Mouse (Mus musculus) gastrocnemius, postnatal 25 days (tissue): ENCODE data around the gene Golph3l. TPM values are rescaled to one million over a fixed set of nuclear protein-coding genes. Genes with fewer than 3 reads are reported as not detected.
"Not testable (repeated sequence)": the region's sequence is repeated elsewhere in the genome, so short reads cannot be mapped to it uniquely, and the experiment has no call there.

Experiments used
- DNase-seq: peaks from one replicate; pipeline ENCODE4 v3.0.0; 2022
- long read RNA-seq, 2 experiments: library from polyadenylated mRNA; stranded (forward); transcript quantifications; one replicate each; pipeline ENCODE4 v2.0.0; 2021
- total RNA-seq, 2 experiments: library from RNA; stranded (reverse); gene quantifications; 1 replicate in 1 of 2; 2 replicates in 1 of 2; pipeline ENCODE4 v1.2.3; 2021

Golph3l gene
- 10 to 100 TPM; 10.2 to 11.0 TPM for total RNA-seq
- long read RNA-seq, experiment 1, partial matches to known transcripts: 0 of 3 reads
- long read RNA-seq, experiment 1, other reads (novel, unspliced or antisense): 0 of 3 reads
- long read RNA-seq, experiment 2, partial matches to known transcripts: 0 of 5 reads
- long read RNA-seq, experiment 2, other reads (novel, unspliced or antisense): 1 of 5 reads

DNA sequence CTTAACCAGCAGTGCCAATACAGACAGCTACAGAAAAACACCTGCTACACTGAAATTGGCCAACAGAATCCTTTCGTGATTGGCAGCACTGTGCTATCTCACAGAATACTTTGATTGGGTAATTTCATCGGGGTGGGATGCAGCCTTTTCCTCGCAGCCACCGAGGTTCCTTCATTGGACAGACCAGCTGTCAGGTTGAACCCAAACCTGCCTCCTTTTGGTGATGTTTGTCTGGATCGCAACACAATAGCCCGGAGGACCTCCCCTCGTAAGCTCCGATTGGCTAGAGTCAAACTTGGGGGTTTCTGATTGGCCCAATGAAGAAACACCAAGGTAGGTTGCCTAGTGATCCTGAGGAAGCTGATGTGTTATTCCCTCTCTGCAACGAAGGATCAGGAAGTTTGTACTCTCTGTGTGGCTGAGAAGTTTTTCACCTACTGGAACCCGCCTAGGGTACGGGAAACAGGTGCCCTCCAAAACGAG, at the start of gene Golph3l:
Golph3l (plus strand) TSS at position 331 of the 483 bp plus-strand sequence.
- peak; percentile 97 for DNase-seq

DNA sequence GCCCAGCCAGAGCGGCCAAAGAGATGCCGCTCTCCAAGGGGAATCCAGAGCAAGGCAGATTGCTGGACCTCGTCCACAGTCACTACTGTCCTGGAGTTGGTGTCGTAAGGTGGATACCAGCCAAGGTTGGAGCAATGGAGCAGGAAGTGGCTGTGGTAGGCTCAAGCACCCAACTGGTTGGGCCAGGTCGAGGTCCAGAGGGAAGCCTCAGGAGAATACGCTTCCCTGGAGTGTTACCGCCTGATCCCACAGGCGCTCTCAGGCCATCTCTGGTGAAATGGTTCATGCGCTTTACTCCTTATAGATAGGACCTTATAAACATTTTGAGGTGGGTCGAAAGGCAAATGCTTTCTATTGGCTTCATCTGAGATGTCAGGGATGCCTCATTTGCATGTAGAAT, 49.8 kb upstream of the Golph3l start:
- DNase-seq: no peak

DNA sequence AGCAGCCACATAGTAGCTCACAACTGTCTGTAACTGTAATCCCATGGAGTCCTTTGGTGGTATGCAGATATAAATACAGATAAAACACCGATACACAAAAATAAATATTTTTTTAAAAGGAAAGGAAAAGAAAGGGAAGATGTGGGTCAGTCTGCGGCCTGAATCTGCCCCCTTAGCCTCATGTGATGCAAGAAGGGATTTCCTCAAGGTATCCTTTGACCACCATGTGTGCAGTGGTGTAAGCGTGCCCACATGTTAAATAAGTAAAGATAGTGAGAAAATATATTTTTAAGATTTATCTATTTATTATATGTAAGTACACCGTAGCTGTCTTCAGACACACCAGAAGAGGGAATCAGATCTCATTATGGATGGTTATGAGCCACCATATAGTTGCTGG, 48.9 kb upstream of the Golph3l start:
- no peak for DNase-seq

DNA sequence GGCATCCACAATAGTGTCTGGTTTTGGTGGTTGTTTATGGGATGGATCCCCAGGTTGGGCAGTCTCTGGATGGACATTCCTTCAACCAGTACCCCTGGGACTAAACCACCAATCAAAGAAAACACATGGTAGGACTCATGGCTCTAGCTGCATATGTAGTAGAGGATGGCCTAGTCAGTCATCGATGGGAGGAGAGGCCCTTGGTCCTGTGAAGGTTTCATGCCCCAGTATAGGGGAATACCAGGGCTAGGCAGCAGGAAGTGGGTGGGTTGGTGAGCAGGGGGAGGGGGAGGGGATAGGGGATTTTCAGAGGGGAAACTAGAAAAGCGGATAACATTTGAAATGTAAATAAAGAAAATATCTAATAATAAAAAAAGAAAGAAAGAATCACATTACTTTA, 47.5 kb upstream of the Golph3l start:
- DNase-seq: not testable (repeated sequence)

DNA sequence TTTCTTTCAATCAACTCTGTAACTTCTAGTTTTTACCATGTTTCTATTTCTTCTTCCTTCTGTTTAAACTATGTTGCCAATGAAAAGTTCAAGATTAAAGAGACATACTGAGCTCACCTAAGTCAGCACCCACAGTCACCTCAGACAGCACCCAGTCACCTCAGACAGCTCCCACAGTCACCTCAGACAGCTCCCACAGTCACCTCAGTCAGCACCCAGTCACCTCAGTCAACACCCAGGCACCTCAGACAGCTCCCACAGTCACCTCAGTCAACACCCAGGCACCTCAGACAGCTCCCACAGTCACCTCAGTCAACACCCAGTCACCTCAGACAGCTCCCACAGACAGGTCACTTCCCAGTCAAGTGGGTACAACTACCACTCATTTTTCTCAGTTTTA, 46.6 kb upstream of the Golph3l start:
- no peak for DNase-seq

DNA sequence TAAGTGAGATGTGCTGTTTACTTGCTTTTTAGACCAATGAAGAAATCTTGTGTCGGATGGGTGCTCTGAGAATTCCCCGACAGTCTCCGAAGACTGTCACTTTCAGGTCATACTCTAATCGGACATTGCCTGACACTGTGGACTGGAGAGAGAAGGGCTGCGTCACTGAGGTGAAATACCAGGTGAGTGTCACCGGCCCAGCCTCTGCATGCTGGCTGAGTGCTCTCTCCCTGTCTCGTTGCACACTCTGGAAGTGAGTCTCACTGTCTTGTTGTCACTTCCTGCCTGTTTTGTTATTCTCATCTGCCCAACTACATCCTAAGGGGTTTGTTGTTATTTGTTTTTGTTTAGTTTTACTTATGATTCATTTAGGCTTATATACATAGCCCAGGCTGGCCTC, 45.8 kb upstream of the Golph3l start:
- no peak for DNase-seq

DNA sequence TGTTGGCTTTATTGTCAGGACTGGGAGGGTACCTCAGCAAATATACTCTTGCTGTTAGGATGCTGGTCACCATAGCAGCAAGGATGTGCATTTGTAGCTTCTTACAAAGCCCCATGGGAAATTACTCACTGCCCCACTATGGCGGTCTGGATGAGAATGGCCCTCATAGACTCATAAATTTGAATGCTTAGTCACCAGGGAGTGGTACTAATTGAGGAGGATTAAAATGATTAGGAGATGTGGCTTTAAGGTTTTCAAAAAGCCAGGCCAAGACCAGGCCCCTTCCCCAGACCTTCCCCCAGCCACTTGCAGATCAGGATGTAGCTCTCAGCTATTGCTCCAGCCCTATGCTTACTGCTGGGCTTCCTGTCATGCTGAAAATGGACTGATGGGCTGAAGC, 38.6 kb upstream of the Golph3l start:
- DNase-seq: no peak

DNA sequence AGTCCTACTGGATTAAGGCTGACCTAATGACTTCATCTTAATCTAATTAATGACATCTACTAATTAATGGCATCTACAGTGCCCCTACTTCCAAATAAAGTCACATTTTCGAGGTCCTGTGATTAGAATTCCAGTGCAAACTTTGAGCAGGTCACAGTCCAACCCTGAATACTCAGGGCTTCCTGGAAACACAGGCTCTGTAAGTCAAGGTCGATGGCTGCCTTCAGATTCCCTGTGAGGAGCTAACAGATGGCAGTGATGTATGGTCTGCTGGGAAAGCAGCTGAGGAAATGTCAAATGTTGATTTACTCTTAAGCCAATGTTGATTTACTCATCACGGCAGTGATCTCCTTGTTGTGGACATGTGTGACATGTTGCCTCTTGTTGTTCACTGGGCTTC, 34.7 kb upstream of the Golph3l start:
- no peak for DNase-seq

DNA sequence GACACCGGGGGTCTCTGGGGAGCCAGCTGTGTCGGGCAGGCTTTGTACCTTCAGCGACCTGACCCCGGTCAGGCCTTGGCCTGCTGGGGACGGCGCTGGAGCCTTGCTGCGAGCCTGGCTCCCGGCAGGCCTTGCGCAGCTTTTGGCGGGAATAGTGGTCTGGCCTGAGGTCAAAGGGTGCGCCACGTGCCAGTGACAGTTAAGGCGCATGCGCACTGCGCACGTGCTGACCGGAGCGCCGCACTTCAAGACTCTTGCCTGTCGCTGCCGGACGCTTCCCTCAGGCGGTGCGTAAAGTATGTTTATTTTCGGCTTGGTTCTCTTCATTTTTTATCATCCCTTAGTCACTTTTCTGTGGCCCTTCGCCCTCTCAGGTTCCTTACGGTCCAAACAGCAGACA, 29.3 kb upstream of the Golph3l start, which contains the start of gene Hormad1:
Hormad1 (plus strand) TSS at position 241 of the 400 bp plus-strand sequence.
- no peak for DNase-seq

DNA sequence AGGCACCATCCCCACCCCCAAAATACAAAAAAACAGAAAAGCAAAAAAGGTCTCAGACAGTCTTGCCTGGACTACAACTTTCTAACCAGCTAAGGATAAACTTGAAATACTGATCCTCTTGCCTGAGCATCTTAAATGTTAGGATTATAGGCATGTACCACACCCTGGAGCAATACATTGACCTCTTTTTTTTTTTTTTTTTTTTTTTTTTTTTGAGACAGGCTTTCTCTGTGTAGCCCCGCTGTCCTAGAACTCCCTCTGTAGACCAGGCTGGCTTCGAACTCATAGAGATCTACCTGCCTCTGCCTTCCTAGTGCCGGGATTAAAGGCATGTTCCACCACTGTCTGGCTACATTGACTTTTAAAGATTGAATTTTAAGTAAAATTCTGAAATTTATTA, 28.0 kb upstream of the Golph3l start:
- no peak for DNase-seq

DNA sequence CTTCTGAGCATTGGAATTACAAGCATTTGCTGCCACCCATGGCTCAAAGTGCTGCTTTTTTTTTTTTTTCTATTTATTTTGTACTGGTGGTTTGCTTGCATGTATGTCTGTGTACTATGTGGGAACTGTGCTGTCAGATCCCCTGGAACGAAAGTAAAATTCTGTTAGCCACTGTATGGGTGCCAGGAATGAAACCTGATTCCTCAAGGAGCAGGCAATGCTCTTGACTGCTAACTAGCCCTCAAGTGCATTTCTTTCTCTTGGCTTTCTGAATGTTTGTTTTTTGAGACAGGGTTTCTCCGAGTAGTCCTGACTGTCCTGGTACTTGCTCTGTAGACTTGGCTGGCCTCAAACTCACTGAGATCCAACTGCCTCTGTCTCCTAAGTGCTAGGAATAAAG, 26.9 kb upstream of the Golph3l start:
- DNase-seq: no peak

DNA sequence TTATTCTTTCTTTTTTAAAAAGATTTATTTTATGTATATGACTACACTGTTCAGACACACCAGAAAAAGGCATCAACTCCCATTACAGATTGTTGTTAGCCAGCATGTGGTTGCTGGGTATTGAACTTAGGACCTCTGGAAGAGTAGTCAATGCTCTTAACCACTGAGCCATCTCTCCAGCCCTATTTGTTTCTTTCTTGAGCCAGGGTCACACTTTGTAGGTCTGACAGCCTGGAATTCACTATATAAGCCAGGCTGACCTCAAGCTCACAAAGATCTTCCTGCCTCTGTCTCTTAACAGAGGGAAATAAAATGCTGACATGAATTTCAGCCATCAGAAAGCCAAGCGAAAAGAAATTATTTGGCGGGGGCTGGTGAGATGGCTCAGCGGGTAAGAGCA, 19.1 kb upstream of the Golph3l start:
- no peak for DNase-seq

DNA sequence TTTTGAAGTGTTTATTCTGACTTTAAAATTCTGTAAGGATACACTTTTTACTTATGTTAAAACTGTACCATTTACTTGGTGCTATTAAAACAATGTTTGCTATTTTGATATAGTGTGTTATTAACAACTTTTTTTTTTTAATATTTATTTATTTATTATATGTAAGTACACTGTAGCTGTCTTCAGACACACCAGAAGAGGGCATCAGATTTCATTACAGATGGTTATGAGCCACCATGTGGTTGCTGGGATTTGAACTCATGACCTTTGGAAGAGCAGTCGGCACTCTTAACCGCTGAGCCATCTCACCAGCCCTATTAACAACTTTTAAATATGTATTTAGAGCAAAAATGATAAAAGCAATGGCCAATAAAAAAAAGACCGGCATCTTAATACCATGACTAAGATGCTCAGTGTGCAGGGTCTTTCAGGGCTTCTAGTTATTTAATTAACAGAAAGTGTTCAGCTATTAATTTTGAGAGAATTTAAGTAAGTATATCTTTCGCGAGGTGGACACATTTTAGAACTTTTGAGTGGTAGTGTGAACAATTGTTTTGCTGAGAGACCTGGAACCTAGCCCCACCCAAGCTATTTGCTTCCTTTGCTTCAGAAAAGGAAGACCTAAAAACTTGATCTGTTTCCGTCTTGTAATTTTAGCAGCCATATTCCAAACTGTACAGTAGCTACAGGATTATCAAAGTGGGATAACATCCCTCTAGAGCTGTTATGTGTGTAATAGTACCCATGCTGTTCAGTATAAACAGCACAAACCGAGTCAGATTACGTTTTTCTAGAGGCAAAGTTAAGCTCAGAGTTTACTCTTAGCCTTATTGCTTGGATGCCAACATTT, 755 bp upstream of the Golph3l start:
- DNase-seq: no peak

DNA sequence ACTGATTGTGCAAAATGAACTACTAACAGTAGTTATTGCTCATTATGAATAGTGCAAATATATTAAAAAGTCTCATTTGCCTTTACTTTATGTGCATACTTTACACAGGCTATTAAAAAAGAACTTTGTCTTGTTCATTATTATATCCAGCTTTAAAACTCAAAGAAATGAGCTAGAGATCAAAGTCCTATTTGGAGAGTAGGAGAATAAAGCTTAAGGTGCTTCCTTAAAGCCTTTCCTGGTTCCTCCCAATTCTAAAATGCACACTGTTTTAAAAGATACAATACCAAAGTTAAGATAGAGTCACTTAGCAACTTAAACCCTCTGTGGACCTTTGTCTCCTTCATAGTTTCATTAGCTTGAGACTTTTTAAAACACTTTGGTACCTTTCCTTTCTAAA, 10.0 kb downstream of the Golph3l start:
- DNase-seq: no peak

DNA sequence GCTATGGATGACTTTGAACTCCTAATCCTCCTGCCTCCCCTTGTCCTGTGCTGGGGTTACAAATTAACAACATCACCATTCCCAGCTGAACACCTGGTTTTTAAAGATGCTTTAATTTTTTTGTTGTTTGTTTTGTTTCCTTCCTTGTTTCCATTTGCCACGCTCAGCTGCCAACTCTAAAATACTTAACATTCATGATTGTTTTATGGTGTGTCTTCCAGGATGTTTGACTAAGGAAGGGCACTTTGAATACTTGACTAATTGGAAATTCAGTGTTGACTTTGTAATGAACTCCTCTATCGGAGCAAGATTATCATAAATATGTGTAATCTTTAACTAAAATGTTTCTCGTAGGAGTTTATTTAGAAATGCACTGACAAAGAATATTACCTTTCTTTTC, 12.6 kb downstream of the Golph3l start:
- no peak for DNase-seq

DNA sequence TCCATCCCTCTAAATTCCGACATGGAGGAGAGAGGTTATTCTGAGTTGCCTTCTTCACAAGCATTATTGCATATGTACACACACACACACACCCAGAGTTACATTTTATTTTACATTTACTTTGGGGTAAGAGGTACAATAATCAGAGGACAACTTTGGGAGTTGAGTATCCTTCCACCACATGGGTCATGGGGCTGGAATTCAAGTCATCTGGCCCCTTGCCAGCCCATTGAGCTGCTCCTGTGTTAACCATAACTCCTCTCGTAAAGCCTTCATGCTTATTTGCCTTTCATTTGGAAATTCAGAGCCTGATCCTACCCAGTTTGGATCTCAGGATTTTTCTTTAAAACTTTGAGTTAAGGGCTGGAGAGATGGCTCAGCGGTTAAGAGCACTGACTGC, 17.4 kb downstream of the Golph3l start:
- no peak for DNase-seq

DNA sequence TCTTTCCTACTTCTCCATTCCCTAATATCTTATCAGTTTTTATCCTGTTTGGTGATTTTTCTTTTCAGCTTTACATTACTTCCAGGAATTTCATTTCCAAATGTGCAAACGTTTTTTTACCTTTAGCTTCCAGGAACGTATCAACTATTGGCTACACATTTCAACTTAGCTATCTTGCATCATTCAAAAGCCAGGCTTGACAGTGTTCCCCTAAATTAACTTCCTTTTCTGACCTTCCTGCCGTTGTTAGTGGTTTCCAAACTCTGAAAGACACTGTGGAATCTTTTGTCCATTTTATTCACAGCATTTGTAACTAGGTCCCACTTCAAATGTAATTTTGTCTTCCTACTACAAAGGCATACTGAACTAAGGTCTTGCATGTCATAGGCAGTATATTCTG, 20.5 kb downstream of the Golph3l start:
- DNase-seq: no peak

DNA sequence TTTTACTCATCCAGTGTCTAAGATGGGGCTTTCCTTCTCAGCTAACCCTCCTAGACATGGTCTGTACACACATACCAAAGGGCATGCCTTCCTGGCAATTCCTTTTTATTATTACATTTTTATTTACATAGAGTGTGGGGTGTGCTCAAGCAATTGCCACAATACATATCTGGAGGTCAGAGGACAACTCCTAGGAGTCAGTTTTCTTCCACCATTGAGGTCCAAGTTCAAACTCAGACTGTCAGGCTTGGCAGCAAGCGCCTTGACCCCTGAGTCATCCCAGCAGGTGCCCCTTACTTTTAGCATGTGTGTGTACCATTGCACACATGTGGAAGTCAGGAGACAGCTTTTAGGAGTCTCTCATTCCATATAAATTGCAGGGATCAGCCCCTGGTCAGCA, 25.3 kb downstream of the Golph3l start:
- no peak for DNase-seq

DNA sequence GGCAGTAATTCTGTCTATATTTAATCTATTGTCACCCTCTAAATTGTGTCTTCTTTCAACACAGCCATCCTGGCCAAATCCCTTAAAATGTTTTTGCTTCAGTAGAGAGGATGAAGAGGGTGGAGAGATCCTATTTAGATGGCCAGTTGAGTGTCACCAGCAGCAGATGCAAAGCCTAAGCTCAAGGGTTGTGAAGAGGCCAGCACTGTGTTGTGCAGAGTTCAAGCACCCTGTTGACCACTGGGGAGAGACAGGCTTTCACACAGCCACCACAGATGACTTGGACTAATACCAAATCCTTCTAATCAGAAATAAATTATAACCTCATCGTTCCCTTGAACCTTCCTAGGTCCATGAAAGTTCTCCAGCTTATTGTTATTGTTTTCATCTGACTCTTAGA, 29.8 kb downstream of the Golph3l start:
- DNase-seq: no peak

DNA sequence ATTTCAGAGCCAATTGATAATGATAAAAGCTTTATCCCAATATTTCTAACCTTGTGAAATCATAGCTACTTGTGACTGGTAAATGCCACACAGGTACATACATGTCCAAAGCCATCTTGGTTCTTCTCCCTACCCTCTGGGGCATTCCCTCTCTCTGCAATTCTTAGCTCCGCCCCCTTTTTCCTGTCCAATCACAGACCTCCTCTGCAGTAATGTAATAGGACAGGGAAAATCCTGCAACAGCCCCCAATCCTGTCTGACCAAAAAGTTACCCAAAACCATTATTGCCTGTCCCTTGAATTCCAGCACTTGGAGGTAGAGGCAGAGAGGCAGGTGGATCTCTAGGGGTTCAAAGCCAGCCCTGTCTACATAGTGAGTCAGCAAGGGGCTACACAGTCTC, 32.5 kb downstream of the Golph3l start:
- DNase-seq: no peak

DNA sequence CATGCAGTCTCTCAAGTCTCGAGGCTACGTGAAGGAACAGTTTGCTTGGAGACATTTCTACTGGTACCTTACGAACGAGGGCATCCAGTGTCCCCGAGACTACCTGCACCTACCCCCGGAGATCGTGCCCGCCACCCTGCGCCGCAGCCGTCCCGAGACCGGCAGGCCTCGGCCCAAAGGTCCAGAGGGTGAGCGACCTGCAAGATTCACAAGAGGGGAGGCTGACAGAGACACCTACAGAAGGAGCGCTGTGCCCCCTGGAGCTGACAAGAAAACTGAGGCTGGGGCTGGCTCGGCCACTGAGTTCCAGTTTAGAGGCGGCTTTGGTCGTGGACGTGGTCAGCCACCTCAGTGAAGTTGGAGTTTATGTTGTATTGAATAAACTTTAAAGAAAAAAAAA, 33.7 kb downstream of the Golph3l start:
- DNase-seq: not testable (repeated sequence)

DNA sequence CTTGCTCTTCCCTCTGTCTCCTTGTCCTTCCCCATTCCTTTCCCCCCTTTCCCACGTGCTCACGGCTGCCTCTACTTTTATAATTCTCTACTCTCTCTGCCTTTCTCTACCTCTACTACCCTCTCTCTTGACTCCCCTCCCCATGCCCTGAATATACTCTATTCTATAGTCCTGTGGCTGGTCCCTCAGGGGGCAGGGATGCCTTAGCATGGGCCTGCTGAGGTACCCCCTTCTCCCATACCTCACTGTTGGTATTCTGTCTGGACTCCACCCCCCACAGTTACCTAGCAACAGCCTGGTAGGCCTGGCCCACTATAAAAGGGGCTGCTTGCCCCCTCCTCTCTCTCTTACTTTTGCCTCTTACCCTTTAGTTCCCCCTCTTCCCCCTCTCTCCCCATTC, 34.8 kb downstream of the Golph3l start:
- no peak for DNase-seq

DNA sequence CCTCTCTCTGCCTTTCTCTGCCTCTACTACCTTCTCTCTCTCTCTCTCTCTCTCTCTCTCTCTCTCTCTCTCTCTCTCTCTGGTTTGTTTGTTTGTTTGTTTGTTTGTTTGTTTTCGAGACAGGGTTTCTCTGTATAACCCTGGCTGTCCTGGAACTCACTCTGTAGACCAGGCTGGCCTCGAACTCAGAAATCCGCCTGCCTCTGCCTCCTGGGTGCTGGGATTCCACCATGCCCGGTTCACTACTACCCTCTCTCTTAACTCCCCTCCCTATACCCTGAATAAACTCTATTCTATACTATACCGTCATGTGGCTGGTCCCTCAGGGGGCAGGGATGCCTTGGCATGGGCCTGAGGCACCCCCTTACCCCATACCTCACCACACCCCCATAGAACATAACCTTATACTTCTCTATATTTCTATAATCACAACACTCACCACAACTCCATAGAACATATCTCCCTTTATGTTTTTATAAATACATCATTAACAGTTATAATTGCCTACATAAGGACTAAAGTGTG, 35.3 kb downstream of the Golph3l start:
- DNase-seq: not testable (repeated sequence)
